Mouse (Mus musculus) v-Abl transformed pro-B cells (cell line): ENCODE data around the gene Dthd1.

ENCODE experiments used
- in situ Hi-C, 2 experiments: fragments of 400-800 bp; cut with MboI; formaldehyde crosslinking; loops; one replicate each; pipeline ENCODE4 v1.15.1; 2025; ENCODE audit not compliant: unreplicated experiment in 2 of 2

Gene Dthd1

DNA sequence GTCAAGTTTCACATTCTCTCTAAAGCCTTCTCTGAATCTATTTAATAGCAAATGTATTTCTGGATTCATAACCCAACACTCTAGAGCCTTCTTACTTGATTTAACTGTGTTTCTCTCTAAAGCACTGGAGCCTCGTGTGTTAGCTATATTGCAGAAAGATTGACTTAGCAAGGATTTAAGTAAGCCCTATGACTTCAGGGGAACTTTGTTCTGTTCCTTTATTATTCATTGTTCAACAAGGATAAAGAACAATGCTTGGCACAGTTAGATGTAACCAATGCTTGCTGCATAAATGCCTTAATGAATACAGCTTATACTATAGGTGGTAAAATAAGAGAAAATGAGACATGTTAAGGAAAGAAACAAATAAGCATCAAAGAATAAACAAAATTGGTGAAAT, 43.9 kb downstream of the Dthd1 start:
- in situ Hi-C loops: loop anchor here (5.0 to 10.0 kb wide), 2 partner anchors 93 to 100 kb away; partner anchors contain the start of gene Arap2 (in 1 of the 2)

- in situ Hi-C loops: loop anchor here (5.0 to 10.0 kb wide), 2 partner anchors 93 to 101 kb away; partner anchors contain the start of gene Arap2 (in 1 of the 2)
These were observed 44.7 kb downstream of the Dthd1 start for GRCm38 (mm10) chr5:62858282-62858681.

GRCm38 (mm10) chr5:62864348-62864747, 50.7 kb downstream of the Dthd1 start:
- in situ Hi-C loops: no loop called here

DNA sequence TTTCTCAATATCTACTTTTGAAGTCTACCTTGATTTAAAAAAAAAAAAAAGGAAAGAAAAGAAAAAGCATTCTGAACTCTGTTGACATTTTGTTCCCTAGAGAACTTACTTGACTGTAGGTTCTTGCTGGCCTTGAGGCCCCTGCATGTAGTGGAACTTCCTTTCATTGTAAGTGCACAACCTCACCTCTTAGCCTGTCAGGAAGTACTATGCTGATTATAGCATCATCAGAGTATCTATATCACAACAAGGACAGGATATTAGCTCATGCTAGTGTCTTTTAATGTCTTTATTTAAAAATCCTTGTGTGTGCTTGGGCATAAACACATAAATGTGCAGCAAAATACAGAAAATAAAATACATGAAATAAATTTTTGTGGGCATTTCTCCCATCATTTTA, 53.4 kb downstream of the Dthd1 start:
- in situ Hi-C loops: no loop called here

GRCm38 (mm10) chr5:62879530-62879929, 65.9 kb downstream of the Dthd1 start:
- in situ Hi-C loops: no loop called here

- in situ Hi-C loops: no loop called here
These were observed 81.7 kb downstream of the Dthd1 start for GRCm38 (mm10) chr5:62895326-62895725.

- in situ Hi-C loops: loop anchor here in 1 of 2 experiments (25.0 kb wide), 1 partner anchor 980 kb away; no protein-coding TSS in a partner anchor
These were observed 93.3 kb downstream of the Dthd1 start for GRCm38 (mm10) chr5:62906954-62907353.

DNA sequence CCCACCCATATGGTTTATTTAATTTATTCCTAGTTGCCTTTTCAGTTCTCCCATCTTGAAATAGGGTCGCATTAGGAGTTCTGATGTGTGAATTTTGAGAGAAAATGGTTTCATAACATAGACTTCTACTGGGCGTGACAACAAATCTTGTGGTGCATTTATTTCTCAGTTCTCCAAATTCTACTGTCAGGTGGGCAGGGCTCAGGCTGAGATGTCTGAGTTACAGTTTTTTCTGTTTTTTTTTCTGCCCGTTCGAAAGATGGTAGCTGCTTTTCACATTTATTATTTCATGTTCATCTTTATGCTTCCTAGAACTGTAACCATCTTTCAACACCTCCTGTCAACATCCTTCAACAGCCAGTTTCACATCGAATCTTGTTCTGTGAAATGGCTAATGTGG, 95.5 kb downstream of the Dthd1 start:
- in situ Hi-C loops: loop anchor here in 1 of 2 experiments (25.0 kb wide), 1 partner anchor 978 kb away; no protein-coding TSS in a partner anchor

- in situ Hi-C loops: loop anchor here (25.0 kb wide), 2 partner anchors 963 to 1138 kb away; no protein-coding TSS in a partner anchor
These were observed 111.0 kb downstream of the Dthd1 start for GRCm38 (mm10) chr5:62924616-62925015.
